Mouse (Mus musculus) liver, adult 2 months (tissue): Measurements from ENCODE around the gene Lctl. TPM values are rescaled to one million over a fixed set of nuclear protein-coding genes. Genes with fewer than 3 reads are reported as not detected.
"Not testable (repeated sequence)": the region's sequence is repeated elsewhere in the genome, so short reads cannot be mapped to it uniquely, and the experiment has no call there.

Experiments used
- DNase-seq: peaks from one replicate; pipeline ENCODE4 v3.0.0-alpha.2; 2011; ENCODE audit warnings: low read depth, low spot score; ENCODE audit errors: extremely low read depth
- H3K27ac ChIP-seq: fragments of 200-500 bp; replicated peaks from 2 replicates; pipeline ENCODE4 v1.5.1; 2012; ENCODE audit warnings: low read depth, mild to moderate bottlenecking, control low read depth, inconsistent platforms, low read length; ENCODE audit not compliant: insufficient read depth
- H3K27me3 ChIP-seq: fragments of 200-500 bp; 2 replicates; pipeline ENCODE4 v1.6.1; 2012; ENCODE audit warnings: mild to moderate bottlenecking, moderate library complexity, low read length, inconsistent platforms; ENCODE audit not compliant: control insufficient read depth, insufficient read depth
- H3K36me3 ChIP-seq: fragments of 200-500 bp; 2 replicates; pipeline ENCODE4 v1.6.1; 2012; ENCODE audit warnings: low read length, inconsistent platforms; ENCODE audit not compliant: control insufficient read depth, insufficient read depth
- H3K4me1 ChIP-seq: fragments of 200-500 bp; 2 replicates; pipeline ENCODE4 v1.6.1; 2011; ENCODE audit warnings: low read length; ENCODE audit not compliant: control insufficient read depth, insufficient read depth
- H3K4me3 ChIP-seq: fragments of 200-500 bp; 2 replicates; pipeline ENCODE4 v1.5.1; 2011; ENCODE audit warnings: low read depth, mild to moderate bottlenecking, control low read depth, low read length, moderate library complexity; ENCODE audit not compliant: insufficient read depth
- H3K79me2 ChIP-seq: fragments of 200-500 bp; 2 replicates; pipeline ENCODE4 v1.6.1; 2012; ENCODE audit warnings: inconsistent platforms, mild to moderate bottlenecking, low read length, moderate library complexity; ENCODE audit not compliant: control insufficient read depth, insufficient read depth
- H3K9ac ChIP-seq: fragments of 200-500 bp; 2 replicates; pipeline ENCODE4 v1.6.1; 2012; ENCODE audit warnings: low read depth, mild to moderate bottlenecking, control low read depth, inconsistent platforms, low read length
- CTCF ChIP-seq: fragments of 200-500 bp; IDR thresholded peaks from 2 replicates; pipeline ENCODE4 v1.5.1; 2011; ENCODE audit warnings: low read depth, low read length, control low read depth
- POLR2A ChIP-seq: fragments of 200-500 bp; IDR thresholded peaks from 2 replicates; pipeline ENCODE4 v1.6.1; 2011; ENCODE audit warnings: low read length, control low read depth; ENCODE audit not compliant: insufficient read depth; ENCODE audit errors: extremely low read depth
- WGBS: fragments of 180-500 bp; shearing (Covaris S2); methylation state at CpG from one replicate; pipeline ENCODE4 v1.1.7; 2018; 5-methylcytosine and 5-hydroxymethylcytosine counted together
- polyA plus RNA-seq: library from polyadenylated mRNA; depleted of rRNA; stranded (reverse); fragments of >200 nt; gene quantifications from 2 replicates; pipeline ENCODE4 v1.2.3, GENCODE M21; 2012
- total RNA-seq: library from RNA; depleted of rRNA; stranded (reverse); fragments of >200 nt; gene quantifications from 2 replicates; pipeline ENCODE4 v1.2.3, GENCODE M21; 2014

The Lctl gene
- total and polyA plus RNA-seq, 2 experiments = not detected

- no peak overlapping the region for H3K27ac ChIP-seq
- no peaks in the 10 kb centered on the region for H3K36me3 ChIP-seq
- H3K9ac ChIP-seq = no peak overlapping the region
- TF ChIP-seq POLR2A = no peak
- no peak for TF ChIP-seq CTCF
- WGBS = 61% methylated on average over 9 of the region's 9 CpGs
- no peaks in the 10 kb centered on the region for H3K79me2 ChIP-seq
- H3K27me3 ChIP-seq = no peaks in the 10 kb centered on the region
- no peaks in the 10 kb centered on the region for H3K4me1 ChIP-seq
- H3K4me3 ChIP-seq = no peak overlapping the region
- DNase-seq = peak; percentile 31
These were observed 22.9 kb downstream of the Lctl start for GRCm38 (mm10) chr9:64139879-64140278.

DNA sequence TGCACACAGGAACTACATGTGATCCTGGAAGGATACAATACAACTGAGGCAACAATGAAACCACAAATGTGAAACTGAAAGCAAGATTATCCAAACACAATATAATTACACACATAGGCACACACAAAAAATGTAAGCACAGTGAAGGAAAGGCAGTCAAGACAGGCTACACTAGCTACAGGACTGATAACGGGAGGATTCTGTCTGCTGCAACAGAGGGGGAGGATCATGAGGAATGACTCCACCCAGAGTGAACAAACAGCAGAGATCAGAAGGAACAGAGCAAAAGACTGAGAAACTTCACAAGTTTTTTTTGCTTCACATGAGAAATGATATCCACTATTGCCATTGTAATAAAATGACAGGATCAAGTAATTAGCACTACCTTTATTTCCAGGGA lies 39.7 kb downstream of the Lctl start:
- TF ChIP-seq CTCF (no peak), POLR2A (no peak)
- DNase-seq = no peak
- Histone ChIP-seq H3K4me3 (no peak overlapping the region), H3K27ac (no peak overlapping the region), H3K36me3 (no peaks in the 10 kb centered on the region), H3K79me2 (no peaks in the 10 kb centered on the region), H3K4me1 (no peaks in the 10 kb centered on the region), H3K27me3 (no peaks in the 10 kb centered on the region), H3K9ac (no peak overlapping the region)
- WGBS = 74% methylated on average over 1 of the region's 1 CpGs

DNA sequence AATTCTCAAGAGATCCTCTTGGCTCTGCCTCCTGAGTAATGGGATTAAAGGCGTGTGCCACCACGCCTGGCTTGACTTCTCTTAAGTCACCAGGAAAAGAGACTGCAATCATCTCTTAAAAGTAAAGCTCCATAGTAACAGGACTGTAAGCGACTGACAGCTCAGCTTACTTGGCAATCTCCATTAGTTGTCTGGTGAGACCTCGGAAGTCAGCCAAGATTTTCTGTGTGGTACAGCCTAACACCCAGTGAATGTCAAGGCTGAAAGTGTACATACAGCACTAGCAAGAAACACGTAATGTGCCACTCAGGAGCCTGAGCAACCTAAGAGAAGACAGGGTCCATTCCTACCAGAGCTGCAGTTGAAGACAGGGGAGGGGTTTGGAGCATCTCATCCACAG lies 43.5 kb downstream of the Lctl start:
- Histone ChIP-seq H3K9ac (no peak overlapping the region), H3K4me3 (no peak overlapping the region), H3K79me2 (no peaks in the 10 kb centered on the region), H3K27me3 (no peaks in the 10 kb centered on the region), H3K36me3 (no peaks in the 10 kb centered on the region), H3K27ac (no peak overlapping the region), H3K4me1 (no peaks in the 10 kb centered on the region)
- TF ChIP-seq POLR2A (no peak), CTCF (no peak)
- no peak for DNase-seq
- WGBS = 97% methylated on average over 5 of the region's 5 CpGs

DNA sequence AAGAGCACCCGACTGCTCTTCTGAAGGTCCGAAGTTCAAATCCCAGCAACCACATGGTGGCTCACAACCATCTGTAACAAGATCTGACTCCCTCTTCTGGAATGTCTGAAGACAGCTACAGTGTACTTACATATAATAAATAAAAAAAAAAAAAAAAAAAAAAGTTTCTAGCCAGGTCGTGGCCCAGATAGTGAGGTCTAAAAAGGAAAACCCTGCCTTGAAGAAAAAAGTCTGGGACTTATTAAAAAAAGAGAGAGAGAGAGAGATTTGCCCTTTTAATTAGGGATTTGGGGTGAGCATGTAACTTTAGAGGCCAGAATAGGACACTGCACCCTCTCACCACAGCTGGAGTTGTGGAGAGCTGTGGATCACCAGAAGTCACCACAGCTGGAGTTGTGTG lies 53.0 kb downstream of the Lctl start:
- 74% methylated on average over 3 of the region's 3 CpGs for WGBS
- DNase-seq = not testable (repeated sequence)

DNA sequence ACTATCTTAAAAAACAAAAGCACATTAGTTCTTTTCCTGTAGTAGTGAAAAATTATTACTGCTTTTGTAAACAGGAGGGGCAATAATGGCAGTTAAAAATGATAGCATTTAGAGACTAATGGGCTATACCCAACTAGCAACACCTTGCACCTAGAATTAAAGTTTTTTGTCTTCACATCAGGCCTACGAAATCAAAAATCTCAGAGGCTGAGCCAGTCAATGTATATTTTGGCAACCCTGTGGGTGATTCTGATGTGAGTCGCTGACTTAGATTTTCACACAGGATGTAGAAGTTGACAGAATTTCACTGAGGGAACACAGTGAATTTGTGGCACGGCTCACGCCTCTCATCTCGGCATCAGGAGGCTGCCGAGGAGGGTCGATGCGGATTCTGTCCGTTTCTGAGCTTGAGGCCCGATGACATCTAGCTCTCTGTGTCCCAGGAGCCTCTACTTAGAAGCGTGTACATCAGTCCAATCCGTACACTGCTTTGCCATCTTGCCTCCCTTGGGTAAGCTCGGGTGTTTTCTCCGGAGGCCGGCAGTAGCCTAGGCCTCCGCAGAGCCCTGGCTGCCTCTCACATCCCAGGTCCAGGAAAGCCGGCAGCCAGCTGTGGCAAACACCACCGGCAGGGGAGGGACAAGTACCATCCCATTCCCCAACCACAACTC lies 55.3 kb downstream of the Lctl start:
- TF ChIP-seq CTCF (no peak), POLR2A (no peak)
- Histone ChIP-seq H3K36me3 (peaks cover 24% of the 10 kb centered on the region), H3K9ac (peak overlapping the region; percentile 73), H3K4me3 (peak overlapping the region; percentile 67), H3K4me1 (peaks cover 6% of the 10 kb centered on the region), H3K27me3 (no peaks in the 10 kb centered on the region), H3K79me2 (no peaks in the 10 kb centered on the region; the same call in 1 of the 2 replicates), H3K27ac (no peak overlapping the region)
- no peak for DNase-seq
- WGBS = 6% methylated on average over 18 of the region's 18 CpGs

More for the DNA sequence above, 53.0 kb downstream of the Lctl start:
- H3K36me3 ChIP-seq, H3K27ac ChIP-seq, H3K79me2 ChIP-seq, H3K4me3 ChIP-seq, H3K4me1 ChIP-seq, H3K27me3 ChIP-seq, H3K9ac ChIP-seq: not testable (repeated sequence)

- WGBS = under 1% methylated on average over 42 of the region's 42 CpGs
- peak within 1 kb of the TSS; percentile 79 for H3K9ac ChIP-seq
- DNase-seq = peak; percentile 72
- no peaks in the 10 kb centered on the region; the same call in 1 of the 2 replicates for H3K79me2 ChIP-seq
- no peaks in the 10 kb centered on the region for H3K27me3 ChIP-seq
- peak within 1 kb of the TSS; percentile 72 for H3K27ac ChIP-seq
- H3K4me1 ChIP-seq = peaks cover 6% of the 10 kb centered on the region
- peaks cover 31% of the 10 kb centered on the region for H3K36me3 ChIP-seq
- TF ChIP-seq CTCF (no peak), POLR2A (peak; percentile 84; the same call in 1 of the 2 replicates)
- H3K4me3 ChIP-seq = peak within 1 kb of the TSS; percentile 67
These were observed 56.1 kb downstream of the Lctl start, which contains the start of the genes Zwilch and Rpl4 for GRCm38 (mm10) chr9:64172816-64173665. Zwilch (minus strand) TSS chr9:64173104. Rpl4 (plus strand) TSS chr9:64173375.
